Mouse (Mus musculus): ENCODE data around the gene Fam227a. TPM values are rescaled to one million over a fixed set of nuclear protein-coding genes. Genes with fewer than 3 reads are reported as not detected.

The Fam227a gene
- polyA plus RNA-seq, 1 experiment from 2014 or later, result 0.39 TPM

GRCm38 (mm10) chr15:79616729-79617128 is 42.0 kb downstream of the Fam227a start:
- WGBS, result 77% methylated on average over 5 of the region's 5 CpGs
- no peaks in the 10 kb centered on the region for H3K36me3 ChIP-seq
- no peak overlapping the region for H3K4me3 ChIP-seq
- ATAC-seq (replicated peaks; ENCODE audit: insufficient number of reproducible peaks, insufficient read depth, low FRiP score, low read depth), result no peak
- H3K4me1 ChIP-seq (replicated peaks), result no peaks in the 10 kb centered on the region
- no peak overlapping the region for H3K4me2 ChIP-seq
- no peak overlapping the region for H3K9ac ChIP-seq
- no peak overlapping the region for H3K27ac ChIP-seq
- H3K27me3 ChIP-seq, result no peaks in the 10 kb centered on the region
- H3K9me3 ChIP-seq (replicated peaks), result no peaks in the 10 kb centered on the region

GRCm38 (mm10) chr15:79615501-79615900 is 43.3 kb downstream of the Fam227a start:
- Histone ChIP-seq H3K9ac (no peak overlapping the region), H3K4me3 (no peak overlapping the region)
- 69% methylated on average over 7 of the region's 7 CpGs for WGBS

GRCm38 (mm10) chr15:79609226-79609625 is 49.5 kb downstream of the Fam227a start:
- Histone ChIP-seq H3K36me3 (no peaks in the 10 kb centered on the region), H3K27me3 (no peaks in the 10 kb centered on the region), H3K4me1 (replicated peaks) (peaks cover 10% of the 10 kb centered on the region), H3K9ac (no peak overlapping the region), H3K9me3 (replicated peaks) (no peaks in the 10 kb centered on the region), H3K4me2 (no peak overlapping the region), H3K4me3 (no peak overlapping the region), H3K27ac (no peak overlapping the region)
- no peak for ATAC-seq (replicated peaks; ENCODE audit: insufficient number of reproducible peaks, insufficient read depth, low FRiP score, low read depth)
- 98% methylated on average over 2 of the region's 2 CpGs for WGBS

More at GRCm38 (mm10) chr15:79615501-79615900, 43.3 kb downstream of the Fam227a start:
- Histone ChIP-seq H3K27me3 (no peaks in the 10 kb centered on the region), H3K4me2 (no peak overlapping the region), H3K9me3 (replicated peaks) (no peaks in the 10 kb centered on the region), H3K4me1 (replicated peaks) (no peaks in the 10 kb centered on the region), H3K36me3 (no peaks in the 10 kb centered on the region), H3K27ac (no peak overlapping the region)
- ATAC-seq (replicated peaks; ENCODE audit: insufficient number of reproducible peaks, insufficient read depth, low FRiP score, low read depth), result no peak

- WGBS, result 70% methylated on average over 7 of the region's 7 CpGs
- H3K4me1 ChIP-seq (replicated peaks), result peaks cover 10% of the 10 kb centered on the region
- no peak for ATAC-seq (replicated peaks; ENCODE audit: insufficient number of reproducible peaks, insufficient read depth, low FRiP score, low read depth)
- H3K4me3 ChIP-seq, result no peak overlapping the region
- H3K9me3 ChIP-seq (replicated peaks), result no peaks in the 10 kb centered on the region
- H3K27ac ChIP-seq, result no peak overlapping the region
- H3K36me3 ChIP-seq, result no peaks in the 10 kb centered on the region
- H3K9ac ChIP-seq, result no peak overlapping the region
- H3K27me3 ChIP-seq, result no peaks in the 10 kb centered on the region
- no peak overlapping the region for H3K4me2 ChIP-seq
These were observed 50.5 kb downstream of the Fam227a start for GRCm38 (mm10) chr15:79608214-79608613.

GRCm38 (mm10) chr15:79607757-79608156 is 51.0 kb downstream of the Fam227a start:
- Histone ChIP-seq H3K4me3 (no peak overlapping the region), H3K36me3 (no peaks in the 10 kb centered on the region), H3K27ac (no peak overlapping the region), H3K4me2 (no peak overlapping the region), H3K9ac (no peak overlapping the region), H3K4me1 (replicated peaks) (peaks cover 10% of the 10 kb centered on the region), H3K27me3 (no peaks in the 10 kb centered on the region), H3K9me3 (replicated peaks) (no peaks in the 10 kb centered on the region)
- WGBS, result 46% methylated on average over 2 of the region's 2 CpGs
- ATAC-seq (replicated peaks; ENCODE audit: insufficient number of reproducible peaks, insufficient read depth, low FRiP score, low read depth), result no peak

GRCm38 (mm10) chr15:79606161-79606560 is 52.6 kb downstream of the Fam227a start:
- no peaks in the 10 kb centered on the region for H3K36me3 ChIP-seq
- WGBS, result 89% methylated on average over 12 of the region's 12 CpGs
- H3K4me3 ChIP-seq, result no peak overlapping the region
- no peak for ATAC-seq (replicated peaks; ENCODE audit: insufficient number of reproducible peaks, insufficient read depth, low FRiP score, low read depth)
- no peaks in the 10 kb centered on the region for H3K27me3 ChIP-seq
- H3K27ac ChIP-seq, result no peak overlapping the region
- H3K4me1 ChIP-seq (replicated peaks), result peaks cover 10% of the 10 kb centered on the region
- no peak overlapping the region for H3K4me2 ChIP-seq
- H3K9ac ChIP-seq, result no peak overlapping the region
- H3K9me3 ChIP-seq (replicated peaks), result no peaks in the 10 kb centered on the region

- Histone ChIP-seq H3K4me3 (peak within 1 kb of the TSS; percentile 43), H3K27ac (no peak within 1 kb of the TSS), H3K4me2 (peak within 1 kb of the TSS; percentile 65), H3K4me1 (replicated peaks) (peaks cover 10% of the 10 kb centered on the region), H3K36me3 (no peaks in the 10 kb centered on the region), H3K9me3 (replicated peaks) (no peaks in the 10 kb centered on the region), H3K9ac (peak within 1 kb of the TSS; percentile 45), H3K27me3 (no peaks in the 10 kb centered on the region)
- peak; percentile 58 for ATAC-seq (replicated peaks; ENCODE audit: insufficient number of reproducible peaks, insufficient read depth, low FRiP score, low read depth)
- WGBS, result 10% methylated on average over 37 of the region's 37 CpGs
These were observed 53.6 kb downstream of the Fam227a start, which contains the start of gene Dmc1 for GRCm38 (mm10) chr15:79604990-79605665. Dmc1 (minus strand) TSS chr15:79605109.

GRCm38 (mm10) chr15:79600176-79600575 is 58.6 kb downstream of the Fam227a start:
- no peak for ATAC-seq (replicated peaks; ENCODE audit: insufficient number of reproducible peaks, insufficient read depth, low FRiP score, low read depth)
- Histone ChIP-seq H3K36me3 (no peaks in the 10 kb centered on the region), H3K27me3 (no peaks in the 10 kb centered on the region), H3K9me3 (replicated peaks) (no peaks in the 10 kb centered on the region), H3K27ac (no peak overlapping the region), H3K4me1 (replicated peaks) (peaks cover 9% of the 10 kb centered on the region), H3K9ac (no peak overlapping the region), H3K4me2 (no peak overlapping the region), H3K4me3 (no peak overlapping the region)
- WGBS, result 74% methylated on average over 2 of the region's 2 CpGs

- no peak for ATAC-seq (replicated peaks; ENCODE audit: insufficient number of reproducible peaks, insufficient read depth, low FRiP score, low read depth)
- Histone ChIP-seq H3K9ac (no peak overlapping the region), H3K4me1 (replicated peaks) (no peaks in the 10 kb centered on the region), H3K9me3 (replicated peaks) (no peaks in the 10 kb centered on the region), H3K27ac (no peak overlapping the region), H3K4me3 (no peak overlapping the region), H3K27me3 (no peaks in the 10 kb centered on the region), H3K4me2 (no peak overlapping the region), H3K36me3 (no peaks in the 10 kb centered on the region)
- 85% methylated on average over 1 of the region's 1 CpGs for WGBS
These were observed 60.0 kb downstream of the Fam227a start for GRCm38 (mm10) chr15:79598715-79599114.

GRCm38 (mm10) chr15:79581581-79581980 is 77.2 kb downstream of the Fam227a start:
- WGBS, result 42% methylated on average over 1 of the region's 1 CpGs
- Histone ChIP-seq H3K4me1 (replicated peaks) (no peaks in the 10 kb centered on the region), H3K9me3 (replicated peaks) (no peaks in the 10 kb centered on the region), H3K36me3 (no peaks in the 10 kb centered on the region), H3K27me3 (no peaks in the 10 kb centered on the region), H3K27ac (no peak overlapping the region), H3K4me2 (no peak overlapping the region), H3K9ac (no peak overlapping the region), H3K4me3 (no peak overlapping the region)
- no peak for ATAC-seq (replicated peaks; ENCODE audit: insufficient number of reproducible peaks, insufficient read depth, low FRiP score, low read depth)

- WGBS, result 56% methylated on average over 6 of the region's 6 CpGs
- H3K9ac ChIP-seq, result no peak overlapping the region
- no peak for ATAC-seq (replicated peaks; ENCODE audit: insufficient number of reproducible peaks, insufficient read depth, low FRiP score, low read depth)
- no peaks in the 10 kb centered on the region for H3K27me3 ChIP-seq
- no peaks in the 10 kb centered on the region for H3K36me3 ChIP-seq
- no peak overlapping the region for H3K4me3 ChIP-seq
- H3K4me1 ChIP-seq (replicated peaks), result no peaks in the 10 kb centered on the region
- no peak overlapping the region for H3K4me2 ChIP-seq
- no peak overlapping the region for H3K27ac ChIP-seq
- H3K9me3 ChIP-seq (replicated peaks), result no peaks in the 10 kb centered on the region
These were observed 80.9 kb downstream of the Fam227a start for GRCm38 (mm10) chr15:79577671-79578426.

Data from heart, embryonic 15.5 days (tissue).